Mouse (Mus musculus): ENCODE results near the gene Pdss2.
"Not testable (repeated sequence)": the region's sequence is repeated elsewhere in the genome, so short reads cannot be mapped to it uniquely, and the experiment has no call there.

The Pdss2 gene

GRCm38 (mm10) chr10:43244262-43244806 lies 23.0 kb downstream of the Pdss2 start:
- no peak for DNase-seq (ENCODE audit: low read depth)

- DNase-seq (ENCODE audit: low read depth), result no peak
Measured at GRCm38 (mm10) chr10:43245461-43246200, 24.3 kb downstream of the Pdss2 start.

- DNase-seq (ENCODE audit: low read depth), result no peak
Measured at GRCm38 (mm10) chr10:43247994-43248393, 26.7 kb downstream of the Pdss2 start.

GRCm38 (mm10) chr10:43252324-43252723 lies 31.0 kb downstream of the Pdss2 start:
- no peak for DNase-seq (ENCODE audit: low read depth)

- not testable (repeated sequence) for DNase-seq (ENCODE audit: low read depth)
Measured at GRCm38 (mm10) chr10:43256965-43257364, 35.7 kb downstream of the Pdss2 start.

- DNase-seq (ENCODE audit: low read depth), result not testable (repeated sequence)
Measured at GRCm38 (mm10) chr10:43257500-43257899, 36.2 kb downstream of the Pdss2 start.

- no peak for DNase-seq (ENCODE audit: low read depth)
Measured at GRCm38 (mm10) chr10:43271318-43271717, 50.0 kb downstream of the Pdss2 start.

- no peak for DNase-seq (ENCODE audit: low read depth)
Measured at GRCm38 (mm10) chr10:43272381-43272780, 51.1 kb downstream of the Pdss2 start.

- DNase-seq (ENCODE audit: low read depth), result no peak
Measured at GRCm38 (mm10) chr10:43273057-43273456, 51.8 kb downstream of the Pdss2 start.

- no peak for DNase-seq (ENCODE audit: low read depth)
Measured at GRCm38 (mm10) chr10:43275446-43275845, 54.2 kb downstream of the Pdss2 start.

- no peak for DNase-seq (ENCODE audit: low read depth)
Measured at GRCm38 (mm10) chr10:43276116-43276659, 54.9 kb downstream of the Pdss2 start.

GRCm38 (mm10) chr10:43277266-43278145 lies 56.2 kb downstream of the Pdss2 start:
- no peak for DNase-seq (ENCODE audit: low read depth)

- DNase-seq (ENCODE audit: low read depth), result no peak
Measured at GRCm38 (mm10) chr10:43279637-43280288, 58.5 kb downstream of the Pdss2 start.

GRCm38 (mm10) chr10:43285541-43285940 lies 64.3 kb downstream of the Pdss2 start:
- no peak for DNase-seq (ENCODE audit: low read depth)

GRCm38 (mm10) chr10:43290638-43291230 lies 69.4 kb downstream of the Pdss2 start:
- DNase-seq (ENCODE audit: low read depth), result peak; percentile 34

GRCm38 (mm10) chr10:43291333-43291736 lies 70.0 kb downstream of the Pdss2 start:
- DNase-seq (ENCODE audit: low read depth), result no peak

GRCm38 (mm10) chr10:43292454-43292853 lies 71.2 kb downstream of the Pdss2 start:
- DNase-seq (ENCODE audit: low read depth), result no peak

GRCm38 (mm10) chr10:43294331-43294730 lies 73.0 kb downstream of the Pdss2 start:
- DNase-seq (ENCODE audit: low read depth), result no peak

- DNase-seq (ENCODE audit: low read depth), result no peak
Measured at GRCm38 (mm10) chr10:43308105-43308810, 87.0 kb downstream of the Pdss2 start.

- no peak for DNase-seq (ENCODE audit: low read depth)
Measured at GRCm38 (mm10) chr10:43310781-43311392, 89.6 kb downstream of the Pdss2 start.
